Mouse (Mus musculus) c-Kit-positive CD71-positive TER-119-negative erythroid progenitor cells, embryonic 14.5 days (primary cell): ENCODE results near the gene Ptgis.
"Not testable (repeated sequence)": the region's sequence is repeated elsewhere in the genome, so short reads cannot be mapped to it uniquely, and the experiment has no call there.

Source experiments
- DNase-seq: peaks from one replicate; pipeline ENCODE4 v3.0.0-alpha.2; 2013; ENCODE audit warnings: low read depth

Gene Ptgis

DNA sequence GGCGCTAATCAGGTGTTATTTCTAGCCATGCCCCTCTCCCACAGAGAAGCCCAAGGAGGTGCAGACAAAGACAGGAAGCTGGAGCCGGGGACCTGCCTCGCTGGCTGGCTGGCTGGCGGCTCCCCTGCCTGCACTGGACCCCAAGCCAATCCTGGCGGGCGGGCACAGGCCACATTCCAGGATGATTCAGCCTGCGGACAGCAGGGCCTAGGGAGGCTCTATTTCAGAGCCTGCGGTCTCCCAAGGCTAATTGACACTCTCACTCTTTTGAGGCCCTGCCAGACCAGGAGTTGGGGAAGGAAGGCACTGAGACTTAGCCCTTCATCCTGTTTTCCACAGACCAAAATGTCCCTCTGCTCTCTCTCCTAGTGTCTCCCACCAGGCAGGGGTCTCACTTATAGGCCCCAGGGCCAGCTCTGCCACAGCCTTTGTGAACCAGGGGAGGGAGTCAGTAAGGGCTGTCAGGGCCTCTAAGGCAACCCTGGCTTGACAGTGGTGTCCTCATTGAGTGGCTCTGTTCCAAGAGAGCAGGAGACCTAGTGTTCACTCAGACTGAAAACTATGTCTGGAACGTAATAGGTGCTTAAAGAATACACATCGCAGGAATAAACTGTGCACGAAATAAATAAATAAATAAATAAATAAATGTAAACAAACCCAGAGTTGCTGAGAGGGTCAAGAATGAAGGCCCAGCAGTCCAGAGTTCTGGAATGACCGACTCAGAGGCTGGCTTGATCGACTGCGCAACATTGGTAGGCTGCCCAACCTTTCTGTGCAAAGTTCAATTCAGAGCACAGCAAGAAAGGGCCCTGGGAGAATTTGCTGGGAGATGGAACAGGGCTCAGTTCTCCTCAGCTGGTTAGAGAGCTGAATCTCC, 8.0 kb downstream of the Ptgis start:
- DNase-seq = no peak

DNA sequence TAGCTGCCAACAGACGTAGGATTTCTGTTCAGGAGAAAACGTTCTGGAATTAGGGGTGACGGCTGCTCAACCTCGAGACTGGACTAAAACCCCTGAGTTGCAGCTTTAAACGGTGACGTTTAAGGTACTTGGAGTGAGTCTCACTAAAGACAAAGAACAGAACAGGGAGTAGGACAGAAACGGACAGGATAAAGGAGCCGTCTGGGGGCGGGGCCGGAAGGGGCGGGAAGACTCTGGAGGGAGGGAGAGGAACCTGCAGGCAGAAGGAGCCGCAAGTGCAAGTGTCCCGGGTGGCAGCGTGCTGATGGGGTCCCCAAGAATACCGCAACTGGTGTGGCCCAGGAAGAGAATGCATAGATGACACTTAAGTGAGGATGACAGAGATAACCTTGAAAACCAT, 9.8 kb downstream of the Ptgis start:
- peak; percentile 15 for DNase-seq

DNA sequence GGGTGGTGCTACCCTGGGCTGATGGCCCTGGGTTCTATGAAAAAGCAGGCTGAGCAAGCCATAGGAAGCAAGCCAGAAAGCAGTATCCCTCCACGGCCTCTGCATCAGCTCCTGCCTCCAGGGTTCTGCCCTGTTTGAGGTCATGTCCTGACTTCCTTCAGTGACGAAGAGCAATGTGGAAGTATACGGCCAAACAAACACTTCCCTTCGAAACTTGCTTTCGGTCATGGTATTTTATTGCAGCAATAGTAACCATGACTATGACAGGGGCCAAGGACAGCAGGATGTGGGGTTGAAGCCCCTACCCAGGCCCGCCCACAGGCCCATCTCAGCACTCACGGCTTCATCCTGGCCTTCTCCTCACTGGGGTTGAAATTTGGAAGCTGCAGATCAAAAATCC, 15.5 kb downstream of the Ptgis start:
- DNase-seq = no peak

GRCm38 (mm10) chr2:167224194-167224593, 16.2 kb downstream of the Ptgis start:
- DNase-seq = no peak

- peak; percentile 40 for DNase-seq
Measured at GRCm38 (mm10) chr2:167222152-167222551, 18.3 kb downstream of the Ptgis start.

GRCm38 (mm10) chr2:167221159-167221845, 19.1 kb downstream of the Ptgis start:
- no peak for DNase-seq

GRCm38 (mm10) chr2:167220736-167221135, 19.7 kb downstream of the Ptgis start:
- DNase-seq = no peak

GRCm38 (mm10) chr2:167219154-167219775, 21.1 kb downstream of the Ptgis start:
- DNase-seq = peak; percentile 47

DNA sequence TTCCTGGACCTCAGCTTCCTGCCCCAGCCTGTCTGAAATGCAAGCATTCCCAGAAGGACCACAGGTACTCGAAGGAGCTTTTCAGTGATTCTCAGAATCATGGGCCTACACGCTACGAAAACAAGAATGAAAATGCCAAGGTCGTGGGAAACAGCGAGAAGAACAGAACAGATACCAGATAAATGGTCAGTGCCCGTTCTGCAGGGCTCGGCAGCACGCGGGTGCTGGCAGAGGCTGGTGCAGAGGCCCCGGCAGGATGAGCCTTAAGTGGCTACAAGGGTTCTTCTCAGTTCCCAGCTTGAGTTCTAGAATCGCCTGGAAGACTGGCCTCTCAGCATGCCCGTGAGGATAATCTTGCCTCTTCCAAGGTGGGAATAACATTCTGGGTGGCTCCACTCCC, 26.7 kb downstream of the Ptgis start:
- no peak for DNase-seq

GRCm38 (mm10) chr2:167213076-167213475, 27.3 kb downstream of the Ptgis start:
- no peak for DNase-seq

GRCm38 (mm10) chr2:167212551-167212950, 27.9 kb downstream of the Ptgis start:
- DNase-seq = no peak

GRCm38 (mm10) chr2:167212089-167212488, 28.3 kb downstream of the Ptgis start:
- DNase-seq = no peak

DNA sequence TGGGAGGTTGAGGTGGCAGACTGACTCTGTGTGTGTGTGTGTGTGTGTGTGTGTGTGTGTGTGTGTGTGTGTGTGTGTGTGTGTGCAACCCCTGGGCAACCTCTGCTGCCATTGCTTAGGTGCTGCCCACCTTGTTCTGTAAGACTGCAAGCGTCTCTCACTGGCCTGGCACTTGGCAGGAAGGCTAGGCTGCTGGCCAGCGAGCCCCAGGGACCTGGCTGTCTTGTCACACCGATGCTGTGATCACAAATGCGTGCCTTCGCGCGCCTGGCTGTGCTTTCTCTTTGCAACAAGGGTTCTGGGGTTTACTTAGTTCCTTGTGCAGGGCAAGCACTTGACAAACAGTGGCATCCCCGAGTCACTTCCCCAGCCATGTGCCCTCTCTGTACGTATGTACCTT, 30.5 kb downstream of the Ptgis start:
- DNase-seq = no peak

GRCm38 (mm10) chr2:167208984-167209383, 31.4 kb downstream of the Ptgis start:
- no peak for DNase-seq

GRCm38 (mm10) chr2:167205918-167206629, 34.3 kb downstream of the Ptgis start:
- no peak for DNase-seq

- not testable (repeated sequence) for DNase-seq
Measured at GRCm38 (mm10) chr2:167204686-167205085, 35.7 kb downstream of the Ptgis start.

DNA sequence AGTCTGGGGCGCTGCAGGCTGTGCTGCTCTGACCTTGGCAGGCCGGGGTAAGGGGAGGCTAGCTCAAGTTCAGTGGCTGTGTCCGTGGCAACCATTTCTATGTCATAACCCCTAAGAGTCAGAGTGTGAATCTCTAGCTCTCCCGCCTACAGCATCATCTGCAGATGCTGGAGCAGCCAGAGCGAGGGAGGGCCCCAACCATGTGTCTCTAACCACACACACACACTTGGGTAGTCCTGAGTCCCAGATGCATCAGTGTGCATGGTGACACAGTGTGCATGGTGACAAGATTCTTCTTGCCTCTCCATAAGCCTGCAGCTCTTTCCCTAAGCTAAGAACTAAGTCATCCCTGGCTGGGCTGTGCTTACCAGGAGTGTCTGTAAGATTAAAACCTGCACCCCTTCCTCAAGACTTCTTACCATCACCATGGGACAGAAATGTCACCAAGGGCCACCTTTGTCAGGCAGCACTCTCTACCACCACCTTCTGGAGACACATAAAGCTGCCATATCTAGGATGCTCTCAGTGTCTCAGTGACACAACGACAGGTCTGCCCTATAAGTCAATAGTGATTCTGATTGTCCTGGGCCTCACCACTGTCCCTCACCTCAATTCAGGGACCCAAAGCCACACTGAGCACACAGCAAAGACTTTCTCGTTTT, 36.8 kb downstream of the Ptgis start:
- no peak for DNase-seq

DNA sequence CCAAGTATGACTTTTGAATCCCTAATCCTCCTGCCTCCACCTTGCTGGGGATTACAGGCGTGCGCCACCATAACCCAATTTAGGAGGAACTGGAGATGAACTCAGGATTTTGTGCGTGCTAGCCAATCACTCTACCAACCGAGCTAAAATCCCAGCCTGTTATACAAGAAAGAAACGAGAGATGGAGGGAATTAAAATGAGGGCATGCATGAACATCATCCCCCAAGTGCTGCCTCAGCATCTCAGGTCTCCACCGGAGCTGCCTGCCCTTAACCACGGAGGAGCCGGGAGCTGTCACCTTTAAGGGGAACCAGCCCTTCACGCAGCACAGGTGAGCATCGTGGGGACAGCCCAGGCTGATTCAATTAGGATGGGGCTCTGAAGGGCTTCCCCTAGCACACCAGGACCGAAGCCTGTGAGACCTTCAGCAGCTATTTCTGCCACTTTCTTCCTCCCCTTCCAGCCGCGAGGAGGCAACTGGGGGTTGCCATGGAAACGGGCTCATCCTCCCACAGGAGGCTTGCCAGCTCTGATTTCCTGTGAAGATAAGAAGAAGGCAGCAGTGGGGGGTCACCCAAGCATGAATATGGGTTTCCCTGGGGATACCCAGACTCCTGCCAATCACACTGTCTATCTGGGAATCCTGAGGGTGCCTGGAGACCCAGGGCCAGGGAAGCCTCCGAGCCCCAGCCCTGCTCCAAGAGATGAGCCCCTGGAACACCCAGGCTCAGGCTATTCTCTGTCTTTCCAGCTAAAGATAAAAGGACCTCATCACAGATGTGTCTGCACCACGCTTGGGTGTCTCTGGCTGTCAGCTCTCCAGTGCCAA, 38.7 kb downstream of the Ptgis start:
- no peak for DNase-seq

DNA sequence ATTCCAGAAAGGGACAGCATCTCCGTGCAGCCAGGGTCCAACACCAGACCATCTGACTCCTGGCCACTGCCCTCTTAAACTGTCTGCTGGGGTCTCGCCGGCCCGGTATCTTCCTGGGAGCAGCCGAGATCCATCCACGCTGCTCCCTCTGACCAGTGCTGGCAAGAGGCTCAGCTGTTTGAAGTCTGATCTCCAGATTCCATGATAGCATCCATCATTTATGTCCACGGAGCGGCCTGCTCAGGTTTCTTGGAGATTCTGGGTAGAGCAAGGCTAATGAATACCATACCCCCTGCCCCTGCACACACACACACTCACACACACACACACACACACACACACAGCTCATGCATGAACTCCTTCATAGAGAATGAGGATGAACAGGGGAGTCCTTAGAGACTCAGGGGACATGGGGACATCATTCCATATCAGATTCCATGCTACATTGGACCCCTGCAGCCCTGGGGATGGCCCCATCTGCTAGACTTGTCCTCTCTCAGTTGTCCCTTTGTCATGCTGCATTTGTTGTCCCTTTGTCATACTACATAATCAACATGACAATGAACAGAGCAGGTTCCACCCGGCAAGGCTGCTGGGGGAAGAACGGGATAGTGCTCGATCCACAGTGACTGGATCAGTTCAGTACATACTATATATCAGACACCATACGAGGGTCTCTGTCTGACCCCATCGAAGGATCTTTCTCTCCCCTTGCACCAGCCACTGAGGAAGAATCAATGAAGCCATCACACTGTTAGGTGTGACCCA, 41.6 kb downstream of the Ptgis start:
- DNase-seq = no peak

DNA sequence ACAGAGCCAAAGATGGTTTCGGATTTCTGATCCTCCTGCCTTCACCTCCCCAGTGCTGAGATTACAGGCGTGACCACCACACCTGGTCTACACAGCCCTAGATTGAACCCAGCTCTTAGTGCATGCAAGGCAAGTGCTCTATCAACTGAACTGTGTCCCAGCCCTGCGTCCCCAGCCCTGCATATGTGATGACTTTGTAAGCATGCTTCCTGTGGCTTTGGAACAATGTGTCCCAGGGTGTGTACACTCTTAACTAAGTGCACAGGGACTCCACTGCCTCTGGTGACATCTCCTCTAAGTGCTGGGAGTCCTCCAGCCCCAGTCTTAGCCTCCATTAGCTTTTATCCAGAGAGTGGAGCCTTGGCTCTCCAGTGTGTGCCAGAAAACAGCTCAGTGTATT, 47.0 kb downstream of the Ptgis start:
- DNase-seq = no peak
